Mouse (Mus musculus) kidney, adult 2 months (tissue): ENCODE results near the gene Nrxn3. TPM values are rescaled to one million over a fixed set of nuclear protein-coding genes. Genes with fewer than 3 reads are reported as not detected.

ENCODE experiments used
- DNase-seq: peaks from one replicate; pipeline ENCODE4 v3.0.0; 2021
- H3K27ac ChIP-seq: fragments of 200-500 bp; 2 replicates; pipeline ENCODE4 v1.5.1; 2012; ENCODE audit warnings: low read depth, low read length, control low read depth, inconsistent platforms; ENCODE audit not compliant: insufficient read depth
- H3K27me3 ChIP-seq: fragments of 200-500 bp; replicated peaks from 2 replicates; pipeline ENCODE4 v1.6.1; 2012; ENCODE audit warnings: mild to moderate bottlenecking, moderate library complexity, low read length, inconsistent platforms; ENCODE audit not compliant: control insufficient read depth, insufficient read depth
- H3K36me3 ChIP-seq: fragments of 200-500 bp; 2 replicates; pipeline ENCODE4 v1.6.1; 2012; ENCODE audit warnings: mild to moderate bottlenecking, moderate library complexity, low read length, inconsistent platforms; ENCODE audit not compliant: control insufficient read depth, insufficient read depth
- H3K4me1 ChIP-seq: fragments of 200-500 bp; 2 replicates; pipeline ENCODE4 v1.6.1; 2011; ENCODE audit warnings: low read length; ENCODE audit not compliant: control insufficient read depth, insufficient read depth
- H3K4me3 ChIP-seq: fragments of 200-500 bp; 2 replicates; pipeline ENCODE4 v1.5.1; 2011; ENCODE audit warnings: mild to moderate bottlenecking, low read depth, low read length, control low read depth; ENCODE audit not compliant: insufficient read depth
- CTCF ChIP-seq: fragments of 200-500 bp; conservative IDR thresholded peaks from 2 replicates; pipeline ENCODE4 v1.5.1; 2011; ENCODE audit warnings: low read depth, mild to moderate bottlenecking, control low read depth, low read length, moderate library complexity, mixed read lengths; ENCODE audit not compliant: insufficient read depth, insufficient read length
- POLR2A ChIP-seq: fragments of 200-500 bp; IDR thresholded peaks from one replicate; pipeline ENCODE4 v1.6.1; 2011; ENCODE audit warnings: low read depth, low read length, control low read depth
- WGBS: fragments of 180-500 bp; shearing (Covaris S2); methylation state at CpG from one replicate; pipeline ENCODE4 v1.1.7; 2018; 5-methylcytosine and 5-hydroxymethylcytosine counted together
- polyA plus RNA-seq: library from polyadenylated mRNA; depleted of rRNA; stranded (reverse); fragments of >200 nt; gene quantifications from 2 replicates; pipeline ENCODE4 v1.2.3, GENCODE M21; 2012

The Nrxn3 gene
- polyA plus RNA-seq, 1 experiment = 0.39 TPM

- Histone ChIP-seq H3K27me3 (no peaks in the 10 kb centered on the region), H3K4me1 (no peaks in the 10 kb centered on the region), H3K27ac (no peak overlapping the region), H3K4me3 (no peak overlapping the region), H3K36me3 (no peaks in the 10 kb centered on the region)
- no peak for DNase-seq
- TF ChIP-seq POLR2A = no peak
- TF ChIP-seq CTCF = no peak
- WGBS = 82% methylated on average over 3 of the region's 3 CpGs
These were observed 561.7 kb downstream of the Nrxn3 start for GRCm38 (mm10) chr12:89284412-89284811.

GRCm38 (mm10) chr12:89287037-89287436 is 564.4 kb downstream of the Nrxn3 start:
- H3K36me3 ChIP-seq = no peaks in the 10 kb centered on the region
- 67% methylated on average over 4 of the region's 4 CpGs for WGBS
- no peak for DNase-seq

GRCm38 (mm10) chr12:89289589-89290274 is 567.1 kb downstream of the Nrxn3 start:
- no peaks in the 10 kb centered on the region for H3K36me3 ChIP-seq
- TF ChIP-seq POLR2A (no peak), CTCF (no peak)
- H3K27me3 ChIP-seq = no peaks in the 10 kb centered on the region
- H3K4me3 ChIP-seq = no peak overlapping the region
- WGBS = 69% methylated on average over 4 of the region's 4 CpGs
- no peaks in the 10 kb centered on the region for H3K4me1 ChIP-seq
- H3K27ac ChIP-seq = no peak overlapping the region
- DNase-seq = no peak

More at GRCm38 (mm10) chr12:89287037-89287436, 564.4 kb downstream of the Nrxn3 start:
- TF ChIP-seq POLR2A = no peak
- no peak for TF ChIP-seq CTCF
- Histone ChIP-seq H3K27ac (no peak overlapping the region), H3K27me3 (no peaks in the 10 kb centered on the region), H3K4me3 (no peak overlapping the region), H3K4me1 (no peaks in the 10 kb centered on the region)

- H3K4me3 ChIP-seq = no peak overlapping the region
- no peaks in the 10 kb centered on the region for H3K4me1 ChIP-seq
- 54% methylated on average over 4 of the region's 4 CpGs for WGBS
- TF ChIP-seq CTCF (no peak), POLR2A (no peak)
- no peaks in the 10 kb centered on the region for H3K36me3 ChIP-seq
- H3K27me3 ChIP-seq = no peaks in the 10 kb centered on the region
- DNase-seq = no peak
- H3K27ac ChIP-seq = no peak overlapping the region
These were observed 568.3 kb downstream of the Nrxn3 start for GRCm38 (mm10) chr12:89290736-89291574.

- H3K4me3 ChIP-seq = no peak overlapping the region
- no peak overlapping the region for H3K27ac ChIP-seq
- H3K36me3 ChIP-seq = no peaks in the 10 kb centered on the region
- WGBS = 37% methylated on average over 4 of the region's 4 CpGs
- H3K4me1 ChIP-seq = no peaks in the 10 kb centered on the region
- DNase-seq = peak; percentile 48
- no peak for TF ChIP-seq POLR2A
- TF ChIP-seq CTCF = peak; percentile 40; the same call in 1 of the 2 replicates
- H3K27me3 ChIP-seq = no peaks in the 10 kb centered on the region
These were observed 579.3 kb downstream of the Nrxn3 start for GRCm38 (mm10) chr12:89302011-89302410.

- H3K4me1 ChIP-seq = no peaks in the 10 kb centered on the region
- H3K27me3 ChIP-seq = no peaks in the 10 kb centered on the region
- H3K36me3 ChIP-seq = no peaks in the 10 kb centered on the region
- DNase-seq = no peak
- no peak overlapping the region for H3K27ac ChIP-seq
- 87% methylated on average over 1 of the region's 1 CpGs for WGBS
- no peak overlapping the region for H3K4me3 ChIP-seq
- TF ChIP-seq POLR2A (no peak), CTCF (no peak)
These were observed 587.5 kb downstream of the Nrxn3 start for GRCm38 (mm10) chr12:89310200-89310599.

GRCm38 (mm10) chr12:89312586-89312985 is 589.9 kb downstream of the Nrxn3 start:
- Histone ChIP-seq H3K36me3 (no peaks in the 10 kb centered on the region), H3K4me3 (no peak overlapping the region), H3K27ac (no peak overlapping the region), H3K4me1 (no peaks in the 10 kb centered on the region), H3K27me3 (no peaks in the 10 kb centered on the region)
- TF ChIP-seq POLR2A (no peak), CTCF (peak; percentile 55)
- WGBS = 27% methylated on average over 1 of the region's 1 CpGs
- DNase-seq = peak; percentile 4
